Mouse (Mus musculus): ENCODE measurements around the gene Fam178b.
"Not testable (repeated sequence)": the region's sequence is repeated elsewhere in the genome, so short reads cannot be mapped to it uniquely, and the experiment has no call there.

Fam178b gene

DNA sequence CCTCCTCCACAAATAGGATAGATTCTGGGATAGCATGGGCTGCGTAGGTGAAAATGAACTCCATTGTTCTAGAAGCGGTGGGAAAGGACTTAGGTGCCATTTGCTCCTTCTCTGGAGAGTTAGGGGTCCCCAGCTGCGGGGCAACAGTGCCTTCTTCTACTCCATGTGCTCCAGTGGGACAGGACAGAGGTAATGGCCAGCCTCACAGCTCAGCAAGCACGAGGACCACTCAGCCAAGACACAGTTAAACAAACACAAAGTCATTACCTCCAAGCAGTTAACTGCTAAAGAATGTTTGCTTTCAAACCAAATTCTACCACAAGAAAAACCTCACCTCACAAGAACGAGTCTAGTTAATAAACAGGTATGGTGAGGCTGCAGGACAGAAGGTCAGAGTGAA is 57.5 kb downstream of the Fam178b start:
- no peak for DNase-seq

DNA sequence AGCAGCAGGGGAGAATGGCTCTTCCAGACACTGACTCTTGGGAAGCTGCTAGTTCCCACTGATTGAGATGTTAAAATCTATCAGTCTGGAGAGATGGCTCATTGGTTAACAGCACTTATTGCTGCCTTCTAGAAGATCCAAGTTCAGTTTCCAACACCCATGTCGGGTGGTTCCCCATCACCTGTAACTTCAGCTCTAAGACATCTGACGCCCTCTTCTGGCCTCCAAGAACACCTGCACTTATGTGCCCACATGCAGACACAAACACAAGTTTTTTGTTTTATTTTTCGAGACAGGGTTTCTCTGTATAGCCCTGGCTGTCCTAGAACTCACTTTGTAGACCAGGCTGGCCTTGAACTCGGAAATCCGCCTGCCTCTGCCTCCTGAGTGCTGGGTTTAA is 67.0 kb downstream of the Fam178b start:
- not testable (repeated sequence) for DNase-seq

DNA sequence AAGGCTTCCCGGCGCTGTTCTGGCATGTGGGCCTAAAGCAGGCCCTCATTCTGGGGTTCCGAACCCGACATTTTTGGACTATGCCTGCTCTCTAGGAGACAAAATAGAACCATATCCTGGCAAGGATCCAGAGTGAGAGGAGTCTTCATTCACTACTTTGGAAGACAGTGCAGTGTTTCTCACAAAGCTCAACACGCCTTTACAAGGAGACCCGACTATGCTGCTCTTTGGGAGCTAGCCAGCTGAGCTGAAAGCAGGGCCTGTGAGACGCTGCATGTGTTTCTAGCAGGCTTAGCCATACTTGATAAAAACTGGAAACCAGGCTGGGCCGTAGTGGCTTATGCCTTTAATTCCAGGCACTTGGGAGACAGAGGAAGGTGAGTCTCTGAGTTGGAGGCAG is 67.8 kb downstream of the Fam178b start:
- DNase-seq = no peak

DNA sequence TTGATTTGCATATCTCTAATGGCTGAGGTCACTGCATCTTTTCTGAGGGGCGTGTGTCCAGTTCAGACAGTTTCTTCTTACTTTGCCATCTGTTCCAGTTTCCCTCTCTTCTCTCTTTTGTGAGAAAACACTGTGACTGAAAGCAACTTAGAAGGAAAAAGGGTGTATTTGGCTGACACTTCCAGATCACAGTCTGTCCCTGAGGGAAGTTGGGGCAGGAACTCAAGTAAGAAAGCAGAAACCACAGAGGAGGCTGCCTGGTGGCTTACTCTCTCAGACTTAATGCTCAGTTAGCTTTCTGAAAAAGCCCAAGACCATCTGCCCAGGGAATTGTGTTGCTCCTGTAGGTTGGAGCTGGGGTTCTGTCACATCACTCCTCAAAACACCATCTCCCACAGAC is 68.4 kb downstream of the Fam178b start:
- no peak for DNase-seq

DNA sequence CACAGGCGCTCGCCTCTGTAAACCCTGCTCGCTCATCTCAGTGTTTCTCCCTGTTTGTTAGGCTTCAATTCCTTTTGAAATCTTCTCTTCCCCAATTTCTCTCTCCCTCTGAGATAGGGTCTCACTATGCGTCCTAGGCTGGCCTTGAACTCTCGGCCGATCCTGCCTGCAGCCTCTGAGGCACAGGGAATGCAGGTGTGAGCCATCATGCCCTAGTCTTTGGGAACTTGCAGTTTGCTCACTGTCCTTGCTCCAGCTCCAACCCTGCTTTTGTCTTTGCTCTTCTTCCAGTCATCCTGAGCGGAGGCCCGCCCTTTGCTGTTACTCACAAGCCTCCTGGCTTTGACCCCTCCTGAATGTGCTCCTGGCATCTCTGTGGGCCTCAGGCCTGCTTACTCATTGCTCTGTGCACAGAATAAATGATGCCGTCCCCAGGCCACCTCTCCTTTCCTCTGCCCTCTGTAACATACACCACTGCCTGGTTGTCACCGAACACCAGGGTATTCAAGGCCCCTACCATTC is 69.5 kb downstream of the Fam178b start:
- DNase-seq = no peak

DNA sequence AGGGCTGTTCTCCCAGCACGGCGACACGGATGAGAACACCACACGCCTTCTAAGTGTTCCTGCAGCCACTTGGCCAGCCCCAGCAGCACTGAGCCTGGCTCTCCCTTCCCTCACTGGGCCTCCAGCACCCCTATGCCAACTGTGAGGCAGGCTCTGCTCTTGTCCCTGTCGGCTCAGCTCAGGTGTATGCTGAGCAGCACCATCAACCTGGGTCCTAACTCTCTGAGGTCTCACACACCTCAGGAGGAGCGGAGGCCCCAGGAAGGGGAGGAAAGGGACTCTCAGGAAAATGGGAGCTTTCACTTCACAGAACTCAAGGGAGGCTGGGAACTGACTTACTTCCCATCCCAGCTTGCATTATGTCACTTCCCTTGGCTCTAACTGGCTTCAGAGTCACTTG is 70.6 kb downstream of the Fam178b start:
- no peak for DNase-seq

DNA sequence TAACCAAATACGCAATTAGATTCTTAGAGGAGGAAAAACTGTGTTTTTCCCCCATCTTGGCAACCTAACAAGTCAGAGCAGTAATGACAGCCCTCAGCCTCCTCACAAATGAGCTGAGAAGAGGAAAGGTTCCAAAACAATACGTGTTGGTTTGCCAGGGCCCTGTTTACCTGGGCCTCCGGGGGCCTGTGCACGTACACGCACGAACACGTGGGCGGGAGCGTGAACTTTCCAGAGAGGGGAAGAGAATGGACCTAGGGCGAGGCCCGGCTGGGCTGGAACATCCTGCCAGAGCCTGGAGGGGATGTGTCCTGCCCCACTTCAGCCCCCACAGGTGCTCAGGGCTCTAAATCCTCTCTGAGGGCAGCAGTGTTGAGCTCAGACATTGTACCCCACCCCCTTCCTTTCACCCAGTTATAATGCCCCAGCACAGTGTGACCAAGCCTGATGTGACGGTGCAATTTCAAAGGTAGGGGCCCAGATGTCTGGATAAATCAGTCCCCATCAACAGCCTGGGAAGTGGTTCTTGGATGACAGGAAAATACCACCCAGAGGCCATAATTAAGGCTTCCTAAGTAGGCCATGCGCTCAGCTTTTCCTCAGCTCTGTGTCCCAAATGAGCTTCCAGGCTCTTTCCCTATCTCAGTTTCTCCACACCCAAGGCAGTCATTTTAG is 71.4 kb downstream of the Fam178b start:
- DNase-seq = no peak

DNA sequence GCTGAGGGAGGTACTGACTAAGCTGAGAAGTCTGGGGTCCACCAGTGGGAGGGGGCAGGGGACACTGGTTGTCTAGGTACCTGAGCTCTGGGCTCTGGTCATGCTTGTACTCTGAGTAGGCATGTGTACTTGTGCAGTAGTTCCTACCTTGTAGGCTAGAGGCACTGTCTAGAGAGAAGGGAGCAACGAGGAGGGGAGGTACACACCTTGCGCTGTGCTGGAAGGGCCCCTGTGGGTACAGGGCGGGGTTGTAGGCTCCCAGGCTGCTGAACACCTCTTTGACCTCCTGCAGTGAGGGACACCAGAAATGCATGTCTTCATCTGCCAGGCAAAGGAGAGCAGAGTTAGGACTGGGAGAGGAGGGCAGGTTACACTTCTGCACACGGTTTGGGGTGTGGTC is 74.8 kb downstream of the Fam178b start:
- DNase-seq = no peak

DNA sequence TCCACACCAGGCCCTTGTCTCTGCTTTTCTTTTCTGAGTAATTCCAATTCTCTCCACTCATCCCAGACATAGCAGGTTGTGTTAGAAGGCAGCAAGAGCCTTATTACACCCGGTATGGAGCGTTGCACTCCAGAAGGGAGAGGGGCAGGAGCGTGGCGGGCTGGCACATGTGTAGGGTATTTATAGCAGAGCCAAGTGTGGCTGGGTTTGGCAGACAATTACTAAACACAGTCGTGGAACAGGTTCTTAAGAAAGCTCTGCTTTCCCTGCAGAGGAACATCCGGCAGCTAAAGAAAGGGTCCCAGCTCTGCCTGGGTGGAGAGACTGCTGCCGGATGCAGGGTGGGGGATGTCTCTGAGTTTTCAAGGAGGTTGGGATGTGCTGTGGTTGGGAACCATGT is 76.0 kb downstream of the Fam178b start:
- no peak for DNase-seq

DNA sequence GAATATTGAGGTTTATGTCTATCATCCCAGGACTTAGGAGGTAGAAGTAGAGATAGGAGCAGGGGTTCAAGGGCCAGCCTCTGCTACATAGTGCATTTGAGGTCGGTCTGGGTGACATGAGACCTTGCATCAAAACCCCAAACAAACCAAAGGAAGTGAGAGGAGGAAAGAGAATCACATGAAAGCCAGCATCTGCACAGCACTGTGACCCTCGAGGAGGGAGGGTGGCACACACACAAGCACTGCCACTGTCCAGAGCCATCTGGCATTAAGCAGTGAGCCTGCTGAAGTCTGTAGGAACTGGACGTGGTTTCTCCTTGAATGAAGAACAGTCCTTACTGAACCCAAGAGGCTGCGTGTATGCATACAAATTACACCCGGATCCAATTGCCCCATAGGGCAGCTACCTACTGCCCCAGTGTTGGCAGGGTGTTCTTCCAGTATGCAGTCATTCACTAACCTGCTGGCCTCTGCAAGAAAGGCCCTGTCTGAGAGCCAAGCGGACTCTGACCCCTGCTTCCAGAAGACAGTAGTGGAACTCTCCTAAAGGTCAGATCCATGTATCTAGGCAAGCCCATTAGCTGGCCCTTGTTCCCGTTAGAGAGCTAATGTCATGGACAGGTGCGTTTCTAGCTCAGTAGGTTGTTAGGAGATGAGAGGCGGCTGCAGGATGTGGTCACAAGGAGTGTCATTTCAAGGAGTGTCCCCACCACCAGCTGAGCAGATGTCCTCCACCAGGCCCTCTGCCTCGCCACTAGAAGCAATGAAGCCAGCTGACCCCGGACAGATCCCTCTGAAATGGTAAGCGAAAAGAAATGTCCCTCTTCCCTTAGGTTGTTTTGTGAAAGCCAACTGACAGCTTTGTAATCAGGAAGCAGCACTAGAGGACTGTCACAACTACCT is 78.5 kb downstream of the Fam178b start:
- DNase-seq = no peak

DNA sequence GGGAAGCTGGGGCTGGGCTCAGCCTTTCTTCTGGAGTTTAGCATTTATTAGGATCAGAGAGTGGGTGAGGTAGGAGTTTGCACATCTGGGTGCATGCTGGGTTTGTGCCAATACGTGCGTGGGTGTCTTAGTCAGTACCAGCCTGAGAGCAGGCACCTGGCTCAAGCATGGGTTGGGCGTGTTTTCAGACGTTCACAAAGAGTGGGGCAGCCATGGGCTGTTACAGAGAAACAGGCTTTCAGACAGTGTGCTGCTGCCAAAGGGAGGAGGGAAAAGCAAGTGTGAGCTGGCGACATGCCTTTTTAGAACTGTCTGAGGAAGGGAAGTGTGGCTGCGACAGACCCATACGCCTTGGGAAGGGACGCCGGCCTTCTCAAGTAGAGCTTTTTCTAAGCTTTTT is 79.6 kb downstream of the Fam178b start:
- DNase-seq = no peak

DNA sequence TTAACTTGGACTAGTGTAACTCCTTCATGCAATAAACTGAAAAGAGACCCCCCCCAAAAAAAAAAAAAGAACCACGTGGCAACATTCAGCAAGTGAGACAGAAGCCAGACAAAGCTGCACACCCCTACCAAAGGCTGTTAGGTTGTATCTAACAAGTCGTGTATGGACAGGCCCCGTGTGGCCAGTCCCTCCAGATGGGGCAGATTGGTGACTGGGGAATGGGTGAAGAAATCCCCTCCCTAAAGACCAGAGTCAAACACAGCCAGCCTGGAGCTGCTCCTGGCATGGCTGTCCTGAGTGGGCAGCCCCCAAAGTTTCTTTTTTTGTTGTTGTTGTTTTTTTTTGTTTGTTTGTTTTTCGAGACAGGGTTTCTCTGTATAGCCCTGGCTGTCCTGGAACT is 80.7 kb downstream of the Fam178b start:
- no peak for DNase-seq

DNA sequence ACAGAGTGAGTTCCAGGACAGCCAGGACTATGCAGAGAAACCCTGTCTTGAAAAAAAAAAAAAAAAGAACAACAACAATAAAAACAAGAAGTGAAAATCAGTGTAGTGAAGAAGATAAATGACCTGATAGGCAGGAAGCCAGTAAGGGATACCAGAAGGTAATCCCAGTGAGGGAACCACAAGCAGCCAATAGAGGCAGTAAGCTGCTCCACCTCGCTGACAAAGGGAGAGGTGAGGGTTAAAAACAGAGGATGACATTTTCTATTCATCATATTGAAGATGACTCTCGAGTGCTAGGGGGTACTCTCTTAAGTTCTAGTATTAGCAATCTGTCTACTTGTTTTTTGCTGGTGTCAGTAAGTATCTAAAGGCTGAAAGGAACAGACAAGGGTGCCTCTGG is 84.6 kb downstream of the Fam178b start:
- no peak for DNase-seq

DNA sequence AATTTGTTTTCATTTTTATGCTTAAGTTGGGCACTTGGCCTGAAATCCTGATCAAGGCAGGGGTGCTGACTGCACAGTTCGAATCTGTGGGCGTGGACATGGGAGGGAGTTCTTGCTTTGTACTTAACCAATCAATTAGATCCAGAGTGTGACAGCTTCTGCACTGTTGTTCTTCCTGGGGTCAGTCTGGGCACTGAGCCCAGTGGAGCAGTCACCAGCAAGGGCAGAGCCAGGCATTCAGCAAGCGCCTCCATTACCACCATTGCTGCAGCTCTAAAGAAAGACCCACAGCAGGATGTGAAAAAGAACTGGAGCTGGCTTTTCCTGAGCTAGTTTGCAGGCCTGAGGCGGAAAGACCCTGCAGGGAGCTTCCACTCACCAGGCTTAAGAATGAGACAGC is 86.9 kb downstream of the Fam178b start:
- DNase-seq = peak; percentile 27 to 29

DNA sequence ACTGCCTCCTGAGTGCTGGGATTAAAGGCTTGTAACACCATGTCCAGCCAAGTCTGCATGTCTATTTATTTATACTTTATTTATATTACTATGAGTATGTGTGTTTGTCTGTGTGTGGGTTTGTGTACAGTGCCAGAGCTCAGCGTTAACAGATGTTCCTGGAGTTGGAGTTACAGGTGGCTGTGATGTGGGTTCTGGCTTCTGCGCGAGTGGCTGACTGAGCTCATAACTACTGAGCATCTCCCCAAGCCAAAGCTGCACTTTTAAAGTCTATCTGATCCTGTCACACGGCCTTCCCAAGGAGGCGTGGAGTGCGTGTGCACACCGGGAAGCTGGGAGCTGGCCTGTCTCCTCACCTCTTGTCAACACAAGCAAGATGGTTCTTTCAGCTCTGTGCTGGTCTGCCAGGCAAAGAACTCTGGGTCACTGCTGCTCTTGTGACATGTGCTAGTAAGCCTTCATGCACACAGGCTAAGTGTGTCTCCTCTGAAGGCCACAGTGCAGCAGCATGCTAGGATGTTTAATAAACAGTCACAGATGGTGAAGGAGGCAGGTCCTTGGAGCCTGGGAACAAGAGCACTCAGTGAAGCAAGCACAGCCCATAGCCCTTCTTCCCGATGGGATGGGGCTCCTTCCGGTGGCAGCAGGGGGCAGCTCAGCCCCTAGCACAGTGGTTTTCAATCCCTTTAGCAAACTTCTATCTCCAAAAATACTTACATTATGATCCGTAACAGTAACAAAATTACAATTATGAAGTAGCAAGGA is 87.6 kb downstream of the Fam178b start:
- DNase-seq = no peak

DNA sequence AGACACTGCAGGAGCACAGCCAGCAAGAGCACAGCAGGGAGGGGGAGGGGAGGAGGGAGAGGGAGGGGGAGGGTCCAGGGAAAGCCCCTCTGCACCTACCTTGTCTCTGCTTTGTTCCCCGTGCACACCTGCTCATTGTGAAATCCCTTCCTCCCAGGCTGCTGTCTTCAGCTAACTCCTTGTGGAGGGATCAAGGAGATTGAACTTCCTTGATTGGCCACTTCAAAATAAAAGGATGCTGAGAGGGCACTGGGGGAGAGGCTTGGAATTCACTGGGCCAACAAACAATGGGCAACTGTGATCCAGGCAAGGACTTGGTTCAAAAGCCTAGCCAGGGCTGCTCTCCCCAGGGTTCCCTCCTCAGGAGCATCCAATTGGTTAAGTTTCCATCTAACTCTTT is 89.9 kb downstream of the Fam178b start:
- DNase-seq = no peak

DNA sequence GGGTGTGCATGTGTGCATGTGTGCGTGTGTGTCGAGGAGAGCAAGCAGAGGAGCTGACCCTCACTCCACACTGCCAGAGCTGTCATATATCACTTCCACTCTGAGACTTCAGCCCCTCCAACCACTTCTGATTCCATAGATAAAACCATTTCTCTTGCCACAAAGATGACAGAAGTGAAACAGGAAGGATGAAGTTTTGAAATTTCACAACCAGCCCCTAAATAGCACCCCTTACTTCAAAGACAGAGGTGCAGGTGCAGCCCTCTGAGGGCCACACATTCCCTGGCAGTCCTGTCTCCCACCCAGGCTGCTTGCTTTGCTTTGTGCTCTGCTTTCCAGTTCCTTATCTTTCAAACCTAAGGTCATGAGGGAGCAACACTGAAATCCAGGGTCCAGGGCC is 91.6 kb downstream of the Fam178b start:
- no peak for DNase-seq

DNA sequence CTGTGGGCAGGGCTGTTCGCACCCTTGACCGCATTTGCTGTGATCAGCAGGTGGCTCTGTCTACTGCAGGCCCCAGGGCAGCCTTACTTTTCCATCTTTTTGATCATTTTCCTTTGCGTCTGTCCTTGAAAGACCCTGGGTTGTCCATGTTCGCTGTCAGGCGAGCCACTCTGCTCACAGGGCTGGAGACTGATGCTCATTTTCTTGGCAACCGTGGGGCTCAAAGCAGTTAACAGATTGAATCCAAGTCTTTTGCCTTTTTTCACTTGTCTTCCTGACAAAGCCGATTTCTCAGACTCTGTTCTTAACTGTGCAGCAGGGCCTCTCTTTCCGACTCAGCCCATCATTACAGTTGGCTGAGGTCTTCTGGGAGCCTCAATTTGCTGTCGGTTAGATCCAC is 92.3 kb downstream of the Fam178b start:
- DNase-seq = no peak

DNA sequence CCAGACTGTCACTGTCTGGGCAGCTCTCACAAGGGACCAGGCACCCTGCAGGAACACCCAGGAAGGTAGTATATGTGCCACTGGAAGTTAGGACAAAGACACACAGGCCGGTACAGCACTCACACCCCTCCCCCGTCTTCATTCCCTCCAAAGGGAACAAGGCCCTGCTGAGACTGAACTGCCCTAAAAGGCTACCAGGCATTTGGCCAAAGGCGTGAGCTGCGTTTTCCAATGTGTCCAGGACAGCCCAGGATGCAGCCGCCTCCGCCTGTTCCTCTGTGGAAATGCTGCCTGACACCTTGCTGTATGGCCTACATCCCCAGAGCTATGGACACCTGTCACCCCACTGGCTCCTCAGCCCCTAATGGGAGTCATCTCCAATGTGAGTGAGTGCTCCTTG is 93.5 kb downstream of the Fam178b start:
- peak; percentile 67 to 68 for DNase-seq

DNA sequence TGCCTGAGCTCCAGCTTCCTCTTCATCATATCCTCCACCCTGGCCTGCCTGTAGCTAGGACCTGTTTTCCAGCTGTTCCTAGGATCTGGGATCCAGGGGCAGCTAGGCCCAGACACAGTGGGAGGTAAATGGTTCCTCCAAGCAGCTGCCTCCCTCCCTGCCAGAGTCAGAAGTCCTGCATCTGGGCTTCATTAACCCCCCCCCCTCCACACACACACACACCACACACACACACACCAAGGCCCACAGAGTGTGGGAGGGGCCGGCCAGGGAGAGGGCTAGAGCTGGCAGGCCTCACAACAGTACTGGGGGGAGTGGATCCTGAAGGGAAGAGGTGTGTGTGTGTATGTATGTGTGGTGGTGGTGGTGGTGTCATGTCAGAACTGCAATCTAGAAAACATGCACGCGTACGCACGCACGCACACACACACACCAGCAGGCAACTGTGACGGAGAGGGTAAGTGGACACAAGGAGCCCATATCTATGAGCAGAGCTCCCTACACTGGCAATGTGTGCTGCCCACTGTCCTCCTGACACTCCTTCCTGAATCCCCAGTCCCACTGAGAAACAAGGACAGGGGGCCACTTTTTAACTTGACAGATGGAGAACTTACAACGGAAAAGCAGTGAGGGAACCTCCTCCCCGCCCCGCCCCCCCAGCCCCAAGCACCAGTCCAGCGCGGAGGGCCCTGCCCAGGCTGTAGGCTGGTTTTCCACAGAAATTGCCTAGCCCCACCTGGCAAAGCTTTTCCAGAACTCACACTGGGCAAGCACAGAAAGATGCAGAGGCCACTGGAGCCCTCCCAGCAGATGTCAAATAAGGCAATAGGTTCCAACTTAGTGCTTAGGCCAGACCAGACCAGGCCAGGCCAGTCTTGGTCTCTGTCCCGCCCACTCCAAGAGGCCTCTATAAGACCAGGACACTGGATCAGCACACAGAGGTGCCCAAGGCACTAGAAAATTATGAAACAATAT is 94.2 kb downstream of the Fam178b start:
- no peak for DNase-seq

DNA sequence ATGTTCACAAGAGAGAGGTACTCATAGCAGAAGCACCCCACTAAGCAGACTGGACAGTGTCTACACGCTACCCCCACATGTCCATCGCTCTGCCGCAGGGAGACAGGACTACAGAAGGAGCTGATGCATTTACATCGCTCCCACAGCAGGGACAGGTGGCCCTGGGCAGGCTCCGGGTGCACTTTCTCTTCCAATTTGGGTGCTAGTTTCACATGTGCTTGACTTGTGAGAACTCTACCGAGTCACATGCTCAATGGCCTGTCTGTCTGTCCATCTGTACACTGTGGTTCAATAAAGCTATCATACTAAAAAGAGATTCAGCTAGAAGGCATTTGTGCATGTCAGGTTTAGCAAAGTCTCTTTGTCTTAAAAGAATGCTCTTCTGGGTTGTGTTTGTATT is 95.1 kb downstream of the Fam178b start:
- no peak for DNase-seq

DNA sequence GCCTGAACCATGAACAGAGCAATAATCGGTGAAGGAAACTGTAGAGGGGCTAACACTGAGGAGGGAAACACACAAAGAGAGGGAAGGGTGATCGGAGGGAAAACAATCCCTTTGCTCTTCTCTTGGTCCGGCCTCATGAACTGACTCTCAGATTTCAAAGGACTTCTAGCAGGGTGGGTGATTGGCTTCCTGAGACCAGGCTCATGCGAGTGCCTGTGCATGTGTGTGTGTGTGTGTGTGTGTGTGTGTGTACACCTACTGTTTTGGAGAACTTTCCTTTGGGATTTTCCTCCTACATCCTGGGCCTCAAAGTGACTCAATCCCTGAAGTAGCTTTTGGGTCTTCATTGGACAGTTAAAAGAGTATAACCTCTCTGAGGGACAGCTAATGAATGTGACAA is 96.7 kb downstream of the Fam178b start:
- DNase-seq = no peak

Data from cerebellum, adult 18-20 months (tissue).